Mouse (Mus musculus): ENCODE results near the gene Tldc1. TPM values are rescaled to one million over a fixed set of nuclear protein-coding genes. Genes with fewer than 3 reads are reported as not detected.

Tldc1 gene
- total RNA-seq, 2 experiments from 2014 or later = 3.2 to 4.0 TPM

- DNase-seq = no peak
Measured at GRCm38 (mm10) chr8:119719011-119719501, 59.2 kb downstream of the Tldc1 start.

- DNase-seq = no peak
Measured at GRCm38 (mm10) chr8:119717765-119718164, 60.5 kb downstream of the Tldc1 start.

- DNase-seq = no peak
Measured at GRCm38 (mm10) chr8:119716730-119717299, 61.4 kb downstream of the Tldc1 start.

- DNase-seq = no peak
Measured at GRCm38 (mm10) chr8:119715221-119715620, 63.0 kb downstream of the Tldc1 start.

GRCm38 (mm10) chr8:119713421-119713820 lies 64.8 kb downstream of the Tldc1 start:
- no peak for DNase-seq

- DNase-seq = no peak
Measured at GRCm38 (mm10) chr8:119712226-119712625, 66.0 kb downstream of the Tldc1 start.

Other genes starting within 250 kb of the Tldc1 start
- 10 to 100 TPM; 26.7 to 27.0 TPM for gene Mbtps1, start 219.7 kb downstream of the Tldc1 start, total RNA-seq (2021)
- 10 to 100 TPM; 11.2 to 13.3 TPM for gene Hsdl1, start 203.2 kb downstream of the Tldc1 start, total RNA-seq (2021)
- gene Dnaaf1, start 203.2 kb downstream of the Tldc1 start, total RNA-seq (2021) = not detected
- 1 to 10 TPM; 3.4 to 4.0 TPM for gene Taf1c, start 173.2 kb downstream of the Tldc1 start, total RNA-seq (2021)
- gene Adad2, start 165.7 kb downstream of the Tldc1 start, total RNA-seq (2021) = under 1 TPM in 1 of 2 experiments, not detected in 1; 0.23 TPM
- gene Kcng4, start 142.7 kb downstream of the Tldc1 start, total RNA-seq (2021) = 10 to 100 TPM in 1 of 2 experiments, 1 to 10 TPM in 1; 8.6 to 12.6 TPM
- 100 to 1,000 TPM in 1 of 2 experiments, 10 to 100 TPM in 1; 74.0 to 104 TPM for gene Wfdc1, start 112.1 kb downstream of the Tldc1 start, total RNA-seq (2021)
- gene Atp2c2, start 78.4 kb downstream of the Tldc1 start, total RNA-seq (2021) = under 1 TPM in 1 of 2 experiments, not detected in 1; 0.13 TPM
- gene Cotl1, start 62.1 kb upstream of the Tldc1 start, total RNA-seq (2021) = 10 to 100 TPM in 1 of 2 experiments, 1 to 10 TPM in 1; 6.5 to 11.3 TPM
- gene Klhl36, start 83.8 kb upstream of the Tldc1 start, total RNA-seq (2021) = 1 to 10 TPM; 1.3 to 1.4 TPM
- gene Usp10, start 131.9 kb upstream of the Tldc1 start, total RNA-seq (2021) = 10 to 100 TPM; 42.2 to 50.1 TPM
- gene Gm20388, start 132.4 kb upstream of the Tldc1 start, total RNA-seq (2021) = 1 to 10 TPM in 1 of 2 experiments, not detected in 1; 6.7 TPM
- 1 to 10 TPM; 5.2 to 8.3 TPM for gene Crispld2, start 214.0 kb upstream of the Tldc1 start, total RNA-seq (2021)